Mouse (Mus musculus): ENCODE data around the gene Trhde.

The Trhde gene

GRCm38 (mm10) chr10:114735678-114736077 is 66.4 kb downstream of the Trhde start:
- DNase-seq (ENCODE audit: low spot score), result no peak

GRCm38 (mm10) chr10:114735111-114735510 is 67.0 kb downstream of the Trhde start:
- DNase-seq (ENCODE audit: low spot score), result no peak

DNA sequence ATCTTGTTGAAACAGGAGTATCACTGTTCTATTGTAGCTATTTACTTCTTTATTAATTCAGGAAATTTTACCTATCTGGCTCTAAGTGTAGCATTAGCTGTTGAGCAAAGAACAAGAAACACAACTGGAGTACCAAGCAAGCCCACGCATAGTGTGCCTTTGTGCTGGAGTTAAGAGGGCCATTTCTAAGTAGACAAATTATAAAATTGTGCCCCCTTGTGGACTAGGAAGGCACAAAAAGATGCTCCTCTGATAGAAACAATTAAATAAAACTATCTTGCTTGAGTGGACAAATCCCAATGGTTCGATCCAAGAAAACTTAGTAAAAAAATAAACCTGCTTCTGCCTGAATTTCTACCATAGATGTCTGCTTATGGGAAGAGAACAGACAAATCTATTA is 76.5 kb downstream of the Trhde start:
- DNase-seq (ENCODE audit: low spot score), result no peak

GRCm38 (mm10) chr10:114701791-114702190 is 100.3 kb downstream of the Trhde start:
- DNase-seq (ENCODE audit: low spot score), result no peak

DNA sequence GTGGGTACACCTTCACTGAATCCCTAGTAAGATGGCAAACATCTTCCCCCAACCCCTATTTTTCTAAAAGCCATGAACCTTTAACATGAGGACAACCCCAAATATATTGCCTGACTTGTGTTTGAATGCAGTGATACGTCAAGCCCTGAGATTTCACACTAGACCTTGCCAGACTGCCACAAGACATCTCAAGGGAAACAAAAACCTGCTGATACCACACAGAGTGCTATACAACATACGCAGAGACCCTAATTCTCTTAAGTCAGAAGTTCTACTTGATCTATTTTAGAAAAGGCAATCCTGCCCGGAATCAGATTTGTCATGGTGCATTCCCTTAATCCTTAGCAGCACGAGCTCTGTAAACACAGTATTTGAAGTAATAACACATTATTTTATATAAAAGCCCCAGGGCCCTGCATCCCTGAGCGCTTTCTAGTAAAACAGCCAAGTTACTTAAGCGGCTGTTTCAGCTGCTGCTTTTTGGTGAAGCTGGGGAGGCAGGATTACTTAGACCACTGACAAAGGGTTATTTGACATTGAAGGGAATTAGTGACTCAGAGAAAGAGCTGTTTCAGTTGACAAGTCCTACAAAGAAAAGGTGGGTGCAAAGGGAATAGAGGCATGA is 130.2 kb downstream of the Trhde start:
- DNase-seq (ENCODE audit: low spot score), result no peak

DNA sequence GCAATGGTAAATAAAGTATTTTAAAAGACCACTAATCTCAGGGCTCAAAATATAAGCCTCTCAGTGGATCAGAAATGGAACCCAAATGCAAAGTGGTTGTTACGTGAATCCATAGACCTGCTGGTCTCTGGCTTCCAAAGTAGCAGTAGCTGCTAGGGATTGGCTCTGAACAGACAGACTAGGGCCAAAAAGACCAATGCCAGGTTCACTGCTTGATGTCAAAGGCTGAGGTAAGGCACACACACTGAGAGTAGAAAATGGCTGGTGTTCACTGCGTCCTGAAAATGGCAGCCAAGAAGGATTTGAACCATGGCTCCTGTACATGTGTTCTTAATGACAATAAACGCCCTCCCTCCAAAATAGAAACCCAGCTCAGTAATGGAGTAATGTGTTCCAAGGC is 209.1 kb downstream of the Trhde start:
- no peak for DNase-seq (ENCODE audit: low spot score)

DNA sequence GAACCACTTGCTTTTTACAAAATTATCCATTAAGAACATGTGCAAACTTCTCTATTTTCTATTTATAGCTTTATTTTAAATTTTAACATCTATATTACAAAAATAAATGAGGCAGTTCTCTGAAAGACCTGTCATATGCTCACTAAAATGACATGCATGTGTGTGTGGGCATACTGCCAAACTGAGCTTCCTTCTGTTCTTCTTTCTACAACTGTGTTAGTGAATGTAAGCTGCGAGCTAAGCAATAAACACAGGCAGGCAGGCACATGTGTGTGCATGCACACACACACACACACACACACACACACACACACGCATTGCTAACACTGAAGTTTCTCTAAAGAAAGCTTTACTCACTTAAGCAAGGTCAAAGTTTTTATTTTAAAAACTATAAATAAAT is 223.2 kb downstream of the Trhde start:
- no peak for DNase-seq (ENCODE audit: low spot score)

DNA sequence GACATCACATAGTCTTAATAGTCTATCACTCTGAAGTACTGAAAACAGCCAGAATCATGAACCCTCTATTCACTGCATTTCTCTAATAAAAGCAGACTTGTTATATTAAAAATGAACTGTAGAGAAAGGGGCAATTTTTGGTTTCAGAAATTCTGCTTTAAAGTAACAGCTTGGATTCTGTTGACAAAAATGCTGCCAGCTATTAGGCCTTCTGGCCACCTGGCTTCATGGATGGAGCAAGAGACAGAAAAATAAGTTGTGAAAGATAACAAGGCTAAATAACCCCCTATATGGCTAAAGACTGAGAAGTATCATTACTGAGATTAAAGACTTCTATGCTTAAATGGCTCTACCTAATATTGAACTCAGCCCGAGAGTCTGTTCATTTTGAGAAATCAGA is 234.2 kb downstream of the Trhde start:
- no peak for DNase-seq (ENCODE audit: low spot score)

DNA sequence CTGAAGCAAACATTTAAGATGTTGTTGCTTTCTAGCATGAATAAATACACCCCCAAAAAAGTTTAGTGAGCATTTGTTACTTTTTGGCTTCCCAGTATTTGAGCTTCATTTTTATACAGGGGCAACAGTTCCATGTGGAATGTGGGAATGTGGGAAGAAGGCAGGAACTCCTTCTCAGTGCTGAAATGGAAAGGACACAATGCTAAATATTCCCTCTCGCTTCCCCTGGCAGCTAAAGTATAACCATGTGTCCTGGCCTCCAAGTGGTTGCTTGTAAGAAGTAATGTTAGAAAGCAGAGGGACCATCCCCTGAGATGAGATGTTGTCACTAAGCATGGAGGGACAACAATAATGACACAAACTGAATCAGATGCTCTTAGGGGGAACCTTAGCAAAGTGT is 292.9 kb downstream of the Trhde start:
- DNase-seq (ENCODE audit: low spot score), result no peak

DNA sequence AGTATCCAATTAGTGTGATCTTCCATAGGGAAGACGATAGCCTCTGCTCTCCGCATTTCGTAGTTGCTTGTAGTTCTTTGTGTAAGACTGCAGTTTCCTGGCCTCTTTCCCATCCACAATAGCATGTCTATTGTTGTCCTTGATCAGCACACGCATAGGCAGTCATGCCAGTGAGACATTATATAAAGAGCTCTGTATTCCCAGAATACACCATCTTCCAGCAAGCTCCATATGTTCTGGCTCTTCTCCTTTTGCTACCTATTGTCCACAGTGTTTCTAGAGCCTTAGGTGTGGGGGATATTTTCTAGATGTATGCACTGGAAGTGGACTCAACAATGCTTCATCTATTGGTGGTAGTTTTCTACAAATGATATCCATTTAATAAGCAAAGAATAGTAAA is 313.3 kb downstream of the Trhde start:
- DNase-seq (ENCODE audit: low spot score), result no peak

GRCm38 (mm10) chr10:114455591-114455990 is 346.5 kb downstream of the Trhde start:
- no peak for DNase-seq (ENCODE audit: low spot score)

DNA sequence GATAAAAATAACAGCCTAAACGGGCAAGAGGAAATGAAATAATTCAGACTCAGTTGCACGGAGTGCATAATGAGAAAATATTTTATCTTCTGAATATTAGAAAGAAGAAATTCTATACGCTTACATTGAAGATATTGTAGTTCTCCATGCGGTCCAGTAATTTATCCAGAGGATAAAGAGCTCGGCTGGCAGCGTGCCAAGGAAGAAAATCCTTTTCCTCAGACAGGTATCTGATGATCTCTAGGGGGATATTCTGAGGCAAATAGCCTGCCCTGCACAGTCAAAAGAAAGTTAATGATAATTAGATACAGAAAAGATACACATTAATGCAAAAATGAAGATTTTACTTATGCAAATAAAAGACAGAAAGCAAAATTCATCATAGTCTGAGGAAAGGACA is 354.0 kb downstream of the Trhde start:
- DNase-seq (ENCODE audit: low spot score), result no peak

GRCm38 (mm10) chr10:114418956-114419530 is 383.1 kb downstream of the Trhde start:
- DNase-seq (ENCODE audit: low spot score), result no peak

- DNase-seq (ENCODE audit: low spot score), result no peak
Observed at GRCm38 (mm10) chr10:114415717-114416116, 386.4 kb downstream of the Trhde start.

GRCm38 (mm10) chr10:114405260-114405659 is 396.8 kb downstream of the Trhde start:
- no peak for DNase-seq (ENCODE audit: low spot score)

- DNase-seq (ENCODE audit: low spot score), result no peak
Observed at GRCm38 (mm10) chr10:114403795-114404194, 398.3 kb downstream of the Trhde start.

- DNase-seq (ENCODE audit: low spot score), result no peak
Observed at GRCm38 (mm10) chr10:114370804-114371203, 431.3 kb downstream of the Trhde start.

GRCm38 (mm10) chr10:114363442-114363841 is 438.7 kb downstream of the Trhde start:
- no peak for DNase-seq (ENCODE audit: low spot score)

GRCm38 (mm10) chr10:114362631-114363030 is 439.5 kb downstream of the Trhde start:
- DNase-seq (ENCODE audit: low spot score), result no peak

Measured in yolk sac, embryonic 10.5 days (tissue).